Mouse (Mus musculus) spleen, adult 2 months (tissue): ENCODE results near the gene Rpia.

ENCODE experiments used
- CTCF ChIP-seq: fragments of 200-500 bp; IDR thresholded peaks from 2 replicates; pipeline ENCODE4 v1.5.1; 2011; ENCODE audit warnings: mild to moderate bottlenecking, inconsistent platforms; ENCODE audit not compliant: insufficient read depth, insufficient read length, insufficient replicate concordance; ENCODE audit errors: extremely low read depth
- POLR2A ChIP-seq: fragments of 200-500 bp; IDR thresholded peaks from 2 replicates; pipeline ENCODE4 v1.6.1; 2011; ENCODE audit warnings: low read depth, low read length, inconsistent platforms

DNA sequence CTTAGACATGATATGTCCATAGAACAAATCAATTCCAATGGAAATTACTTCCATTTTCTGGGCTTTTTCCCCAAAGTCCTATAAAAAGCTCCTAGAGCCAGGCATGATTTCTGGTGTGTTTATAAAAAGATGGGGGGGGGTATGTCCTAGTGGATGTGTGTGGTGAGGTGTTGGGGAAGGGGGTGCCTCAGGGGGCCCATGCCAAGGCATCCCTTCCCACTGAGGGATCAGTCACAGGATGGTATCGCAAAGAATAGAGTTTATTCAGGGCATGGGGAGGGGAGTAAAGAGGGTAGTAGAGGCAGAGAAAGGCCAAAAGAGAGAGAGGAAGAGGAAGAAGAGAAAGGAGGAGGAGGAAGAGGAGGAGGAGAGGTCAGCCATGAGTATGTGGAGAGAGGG lies 14.5 kb upstream of the Rpia start:
- TF ChIP-seq CTCF = no peak
- TF ChIP-seq POLR2A = no peak
